Mouse (Mus musculus): ENCODE measurements around the gene 9430097D07Rik.

- TF ChIP-seq CTCF (IDR thresholded peaks at IDR 0.05; ENCODE audit: low read depth, low read length) (no peak), POLR2A (IDR thresholded peaks at IDR 0.05; ENCODE audit: insufficient read depth, low read length) (peak; percentile 75), EP300 (IDR thresholded peaks at IDR 0.05; ENCODE audit: insufficient read depth, low read depth, low read length) (no peak)
Observed at GRCm38 (mm10) chr2:32570698-32571494, 4.6 kb downstream of the 9430097D07Rik start, which contains the start of gene Dpm2.

Measured in ES-Bruce4 (cell line).